Mouse (Mus musculus) forebrain, embryonic 10.5 days (tissue): Measurements from ENCODE around the gene Dido1. TPM values are rescaled to one million over a fixed set of nuclear protein-coding genes. Genes with fewer than 3 reads are reported as not detected.
"Not testable (repeated sequence)": the region's sequence is repeated elsewhere in the genome, so short reads cannot be mapped to it uniquely, and the experiment has no call there.

Source experiments
- DNase-seq: peaks from one replicate; pipeline ENCODE4 v3.0.0-alpha.2; 2017; ENCODE audit warnings: low spot score; ENCODE audit errors: extremely low spot score
- H3K27ac ChIP-seq: fragments of 300-500 bp; sonication (generic); 2 replicates; pipeline ENCODE4 v1.5.1; 2016; ENCODE audit warnings: mild to moderate bottlenecking
- H3K27me3 ChIP-seq: fragments of 300-500 bp; sonication (generic); 2 replicates; pipeline ENCODE4 v1.6.1; 2016; ENCODE audit warnings: mild to moderate bottlenecking; ENCODE audit not compliant: poor library complexity, severe bottlenecking
- H3K36me3 ChIP-seq: fragments of 300-500 bp; sonication (generic); replicated peaks from 2 replicates; pipeline ENCODE4 v1.6.1; 2016; ENCODE audit warnings: mild to moderate bottlenecking, moderate library complexity
- H3K4me1 ChIP-seq: fragments of 300-500 bp; sonication (generic); 2 replicates; pipeline ENCODE4 v1.6.1; 2016
- H3K4me3 ChIP-seq: fragments of 300-500 bp; sonication (generic); 2 replicates; pipeline ENCODE4 v1.5.1; 2016; ENCODE audit warnings: mild to moderate bottlenecking, moderate library complexity
- H3K9me3 ChIP-seq: fragments of 300-500 bp; sonication (generic); 2 replicates; pipeline ENCODE4 v1.6.1; 2016; ENCODE audit warnings: mild to moderate bottlenecking, moderate library complexity
- WGBS: fragments of 180-500 bp; shearing (Covaris S2); methylation state at CpG from one replicate; pipeline ENCODE4 v1.1.7; 2016; 5-methylcytosine and 5-hydroxymethylcytosine counted together
- polyA plus RNA-seq: library from polyadenylated mRNA; unstranded; fragments of >200 nt; fragmentation: Nextera tagmentation; extraction: Ambion mirVana; gene quantifications from 2 replicates; pipeline ENCODE4 v1.2.1, GENCODE M21; 2016

The Dido1 gene
- polyA plus RNA-seq, 1 experiment from 2014 or later = 33.8 TPM

DNA sequence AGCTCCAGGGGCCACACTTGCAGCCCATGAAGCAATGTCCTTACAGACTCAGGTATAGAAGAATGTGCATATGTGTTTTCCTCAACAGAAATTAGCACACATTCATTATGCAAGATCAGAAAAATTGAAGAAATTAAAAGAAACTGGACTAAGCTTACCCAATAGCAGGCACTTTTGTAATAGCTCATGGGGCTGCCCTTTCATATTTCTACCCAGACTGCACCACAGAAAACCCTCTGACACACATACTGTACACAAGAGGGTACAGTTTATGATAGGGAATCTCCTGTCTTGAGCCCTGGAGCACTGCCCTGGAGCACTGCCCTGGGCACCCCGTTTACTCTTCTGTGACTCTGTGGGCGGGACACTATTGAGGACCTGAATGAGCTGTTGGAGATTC, 28.2 kb upstream of the Dido1 start:
- WGBS = 79% methylated on average over 2 of the region's 2 CpGs
- no peak for DNase-seq
- H3K27me3 ChIP-seq = no peaks in the 10 kb centered on the region
- H3K4me3 ChIP-seq = no peak overlapping the region
- H3K4me1 ChIP-seq = peaks cover 5% of the 10 kb centered on the region; the same call in 1 of the 2 replicates
- no peak overlapping the region for H3K27ac ChIP-seq
- no peaks in the 10 kb centered on the region for H3K36me3 ChIP-seq
- no peaks in the 10 kb centered on the region for H3K9me3 ChIP-seq

DNA sequence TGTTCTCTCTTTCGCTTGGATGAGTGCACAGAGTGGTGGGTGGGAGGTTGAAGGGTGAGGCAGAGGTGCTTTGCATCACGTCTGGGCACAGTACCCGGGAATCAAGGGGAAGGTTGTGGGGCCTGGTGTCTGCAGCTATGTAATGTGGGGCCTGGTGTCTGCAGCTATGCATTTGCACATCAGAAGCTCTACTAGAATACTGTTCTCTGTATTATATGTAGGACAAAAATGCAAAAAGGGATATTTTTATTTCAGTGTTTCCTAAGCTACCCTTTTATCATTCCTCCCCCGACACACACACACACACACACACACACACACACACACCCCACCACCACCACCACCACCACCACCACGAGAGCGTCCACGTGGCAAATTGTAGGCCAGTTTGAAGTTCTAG, 25.4 kb upstream of the Dido1 start:
- WGBS = 90% methylated on average over 7 of the region's 7 CpGs
- Histone ChIP-seq H3K36me3 (no peaks in the 10 kb centered on the region), H3K9me3 (no peaks in the 10 kb centered on the region), H3K4me1 (peaks cover 3% of the 10 kb centered on the region; the same call in 1 of the 2 replicates), H3K27ac (no peak overlapping the region), H3K4me3 (no peak overlapping the region), H3K27me3 (no peaks in the 10 kb centered on the region)
- DNase-seq = no peak

DNA sequence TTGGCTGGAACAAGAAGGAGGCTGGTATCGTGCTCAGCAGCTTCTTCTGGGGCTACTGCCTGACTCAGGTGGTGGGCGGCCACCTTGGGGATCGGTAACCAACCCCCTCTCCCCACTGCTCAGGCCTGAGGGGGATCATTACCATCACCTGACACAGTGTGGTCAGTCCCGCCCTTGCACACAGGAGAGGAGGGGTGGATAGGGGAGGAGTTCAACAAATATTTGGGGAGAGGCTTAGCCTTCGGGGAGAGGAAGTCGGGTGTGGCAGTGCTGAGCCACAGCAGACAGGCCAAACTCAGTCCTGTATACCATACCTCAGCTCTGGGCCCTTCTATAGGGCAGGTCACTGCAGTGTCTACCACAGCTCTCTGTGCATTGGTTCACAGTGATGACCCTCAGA, 22.2 kb upstream of the Dido1 start:
- Histone ChIP-seq H3K36me3 (no peaks in the 10 kb centered on the region), H3K27ac (no peak overlapping the region), H3K4me1 (peaks cover 2% of the 10 kb centered on the region; the same call in 1 of the 2 replicates), H3K9me3 (no peaks in the 10 kb centered on the region), H3K27me3 (no peaks in the 10 kb centered on the region), H3K4me3 (no peak overlapping the region)
- WGBS = 72% methylated on average over 6 of the region's 6 CpGs
- DNase-seq = no peak

DNA sequence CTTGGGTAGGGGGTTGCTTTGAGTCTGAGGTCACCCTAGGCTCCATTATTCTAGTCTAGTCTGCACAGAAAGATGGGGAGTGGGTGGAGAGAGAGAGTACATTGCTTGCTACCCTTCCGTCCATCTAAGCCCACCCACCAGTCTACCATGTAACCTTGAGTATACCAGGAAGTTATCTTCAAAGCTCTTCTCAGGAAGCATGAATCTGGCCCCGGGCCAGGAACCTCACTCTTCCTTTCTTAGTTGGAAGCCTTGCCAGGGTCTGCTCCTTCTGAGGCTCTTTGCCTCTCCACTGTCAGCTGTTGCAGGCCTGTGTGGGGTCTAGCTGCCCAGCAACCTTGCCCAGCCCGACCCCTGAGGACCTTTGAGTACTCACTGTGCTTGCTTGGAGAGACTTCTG, 21.2 kb upstream of the Dido1 start:
- H3K27ac ChIP-seq = no peak overlapping the region
- H3K4me1 ChIP-seq = peaks cover 2% of the 10 kb centered on the region; the same call in 1 of the 2 replicates
- no peaks in the 10 kb centered on the region for H3K9me3 ChIP-seq
- H3K27me3 ChIP-seq = no peaks in the 10 kb centered on the region
- WGBS = 82% methylated on average over 3 of the region's 3 CpGs
- no peak overlapping the region for H3K4me3 ChIP-seq
- no peaks in the 10 kb centered on the region for H3K36me3 ChIP-seq
- no peak for DNase-seq

DNA sequence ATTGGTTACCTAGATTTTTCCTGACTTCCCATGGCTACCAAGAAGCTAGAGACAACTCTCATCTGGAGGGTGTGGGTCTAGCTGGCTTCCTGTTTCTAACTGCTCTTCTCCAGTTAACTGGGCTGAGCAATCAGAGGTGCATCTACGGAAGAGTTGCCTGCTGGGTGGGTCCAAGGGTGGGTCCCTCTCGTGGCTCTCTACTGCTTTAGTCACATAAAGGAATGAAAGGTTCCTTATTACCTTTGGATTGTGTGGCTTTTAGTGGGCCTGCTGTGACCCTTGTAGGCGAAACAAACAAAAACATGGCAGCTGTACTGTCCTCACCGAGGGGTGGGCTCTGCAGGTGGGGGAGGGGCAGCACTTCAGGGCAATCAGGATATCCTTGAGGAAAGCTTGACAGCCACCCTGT, 17.8 kb upstream of the Dido1 start:
- 65% methylated on average over 4 of the region's 4 CpGs for WGBS
- Histone ChIP-seq H3K9me3 (no peaks in the 10 kb centered on the region), H3K4me1 (peaks cover 14% of the 10 kb centered on the region), H3K4me3 (no peak overlapping the region), H3K27ac (no peak overlapping the region), H3K27me3 (no peaks in the 10 kb centered on the region), H3K36me3 (peaks cover 19% of the 10 kb centered on the region)
- DNase-seq = no peak

DNA sequence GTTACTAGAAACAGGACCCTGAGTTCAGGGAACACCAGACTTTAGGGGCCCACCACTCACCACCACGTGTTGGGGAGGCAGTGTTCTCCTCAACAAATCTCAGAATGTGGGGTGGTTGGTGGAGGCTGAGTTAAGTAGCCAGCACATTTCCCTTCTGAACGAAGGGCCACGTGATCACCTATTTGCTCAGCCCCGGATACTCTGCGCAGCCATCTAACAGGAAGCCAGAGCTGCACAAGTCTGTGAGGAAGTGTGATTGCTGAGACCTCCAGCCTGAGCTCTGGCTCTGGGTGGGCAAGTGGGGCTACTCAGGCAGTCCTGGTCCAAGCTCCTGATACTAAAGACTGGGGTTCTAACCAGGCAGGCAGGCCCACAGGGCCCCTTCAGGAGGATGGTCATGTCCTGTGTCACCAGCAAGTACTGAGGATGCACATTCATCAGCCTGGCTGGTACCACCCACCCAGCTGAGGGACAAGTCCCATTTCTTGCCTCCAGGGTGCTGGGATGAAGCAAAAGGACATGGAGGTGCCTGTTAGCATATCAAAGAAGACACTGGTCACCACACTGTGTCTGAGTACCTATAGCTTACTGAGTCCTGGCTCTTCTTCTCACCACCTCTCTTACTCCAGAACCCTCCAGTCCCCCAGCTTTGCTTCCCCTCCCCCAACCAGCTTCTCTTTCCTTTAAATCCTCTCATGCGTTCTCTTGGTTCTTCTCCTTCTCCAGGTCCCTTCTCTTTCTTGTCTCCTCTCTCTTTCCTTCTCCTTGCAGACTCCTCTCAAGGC, 17.1 kb upstream of the Dido1 start:
- 73% methylated on average over 6 of the region's 6 CpGs for WGBS
- no peak for DNase-seq
- Histone ChIP-seq H3K9me3 (no peaks in the 10 kb centered on the region), H3K27ac (no peak overlapping the region), H3K4me1 (peaks cover 14% of the 10 kb centered on the region), H3K27me3 (no peaks in the 10 kb centered on the region), H3K36me3 (peaks cover 27% of the 10 kb centered on the region), H3K4me3 (no peak overlapping the region)

DNA sequence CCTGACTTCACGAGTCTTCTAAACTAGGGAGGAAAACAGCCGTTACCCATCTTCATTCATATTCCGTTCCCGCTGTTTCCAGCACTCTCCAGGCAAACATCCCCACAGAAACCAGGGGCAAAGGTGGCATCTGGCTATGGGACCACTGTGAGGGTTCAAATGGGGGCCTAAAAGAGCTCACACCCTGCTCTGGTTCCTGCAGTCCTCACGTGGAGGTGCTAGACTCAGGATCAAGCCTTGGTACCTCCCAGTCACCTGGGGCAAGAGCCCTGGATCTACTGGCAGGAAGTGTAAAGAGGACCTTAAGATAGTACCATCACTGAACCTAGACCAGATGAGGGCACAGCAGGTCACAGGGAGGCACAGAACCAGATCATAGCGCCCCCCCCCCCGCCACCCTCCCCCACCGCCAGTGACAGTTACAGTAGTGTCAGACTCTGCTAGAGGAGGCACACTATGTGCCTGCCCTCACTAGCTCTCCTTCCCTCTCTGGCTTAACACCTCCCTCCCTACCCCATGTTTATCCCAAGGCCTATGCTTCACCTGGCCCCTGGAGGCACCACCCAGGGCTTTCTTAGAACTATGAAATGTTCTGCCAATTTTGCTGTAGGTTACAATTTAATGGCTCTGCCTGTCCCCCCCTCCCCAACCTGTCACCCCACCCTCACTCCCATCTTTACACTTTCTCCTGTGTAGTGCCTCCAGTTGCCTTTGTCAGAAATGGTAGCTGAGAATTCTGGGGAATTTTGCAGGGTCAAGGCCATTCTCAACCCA, 16.2 kb upstream of the Dido1 start:
- Histone ChIP-seq H3K4me1 (peaks cover 14% of the 10 kb centered on the region), H3K36me3 (peaks cover 35% of the 10 kb centered on the region), H3K27ac (no peak overlapping the region), H3K9me3 (no peaks in the 10 kb centered on the region), H3K27me3 (no peaks in the 10 kb centered on the region), H3K4me3 (no peak overlapping the region)
- DNase-seq = no peak
- WGBS = 45% methylated on average over 8 of the region's 8 CpGs

DNA sequence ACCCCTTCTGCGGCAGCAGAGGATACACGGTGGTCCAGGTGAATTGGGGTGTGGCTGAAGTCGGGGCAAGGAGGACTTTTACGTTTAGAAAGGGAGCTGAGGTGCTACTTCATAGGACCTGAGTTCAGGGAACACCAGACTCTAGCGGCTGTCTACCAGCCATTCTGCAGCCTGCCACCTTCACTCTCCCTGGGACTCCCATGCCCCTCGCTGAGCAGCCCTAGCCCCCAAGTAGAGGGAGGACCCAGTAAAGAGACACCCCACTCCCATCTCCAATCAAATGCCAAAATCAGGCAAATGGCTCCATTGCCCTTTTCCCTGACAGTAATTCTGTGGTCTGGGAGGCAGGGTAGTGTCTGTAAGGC, 15.6 kb upstream of the Dido1 start:
- no peaks in the 10 kb centered on the region for H3K27me3 ChIP-seq
- H3K4me1 ChIP-seq = peaks cover 14% of the 10 kb centered on the region
- peaks cover 41% of the 10 kb centered on the region for H3K36me3 ChIP-seq
- no peaks in the 10 kb centered on the region for H3K9me3 ChIP-seq
- 5% methylated on average over 6 of the region's 6 CpGs for WGBS
- DNase-seq = no peak
- H3K4me3 ChIP-seq = no peak overlapping the region; the same call in 1 of the 2 replicates
- no peak overlapping the region for H3K27ac ChIP-seq

DNA sequence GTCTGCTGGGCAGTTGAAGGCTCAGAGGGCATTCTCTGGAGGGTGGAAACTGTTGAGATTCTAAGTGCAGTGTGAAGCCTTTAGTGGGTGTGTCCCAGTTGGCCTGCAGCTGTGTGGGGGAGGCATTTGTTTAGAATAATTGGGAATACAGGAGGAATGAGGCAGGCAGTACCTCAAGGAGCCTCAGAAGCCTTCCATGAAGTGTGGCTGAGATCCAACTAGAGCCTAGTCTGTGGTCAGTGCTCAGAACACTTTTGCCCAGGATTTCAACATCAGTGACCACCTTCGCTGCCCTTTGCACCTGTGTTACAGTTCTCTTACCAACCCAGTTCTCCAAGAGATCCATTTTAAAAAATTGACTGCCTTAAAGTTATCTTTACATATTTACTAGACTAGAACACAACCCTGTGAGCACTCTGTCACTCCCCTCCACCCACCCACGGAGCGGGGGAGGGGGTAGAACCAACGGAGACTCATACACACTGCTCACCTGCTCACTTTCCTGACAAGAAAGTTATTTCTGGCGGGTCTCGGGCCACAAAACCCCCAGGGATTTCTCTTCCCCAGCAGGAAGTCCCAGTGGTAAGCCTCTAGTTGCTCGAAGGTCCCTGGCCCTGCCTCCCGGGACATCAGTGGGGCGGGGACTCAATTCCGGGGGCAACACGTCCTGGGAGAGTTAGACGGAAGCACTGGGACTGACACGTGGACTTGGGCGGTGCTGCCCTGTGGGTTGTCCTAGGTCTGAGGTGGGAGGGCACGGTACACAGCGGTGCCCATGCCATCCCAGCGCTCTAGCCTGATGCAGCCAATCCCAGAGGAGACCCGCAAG, 15.0 kb upstream of the Dido1 start, which contains the start of gene Slc17a9:
Gene Slc17a9, plus strand, starts transcription at position 679 of the 829 bp plus-strand sequence.
- H3K4me3 ChIP-seq = no peak within 1 kb of the TSS; the same call in 1 of the 2 replicates
- DNase-seq = no peak

DNA sequence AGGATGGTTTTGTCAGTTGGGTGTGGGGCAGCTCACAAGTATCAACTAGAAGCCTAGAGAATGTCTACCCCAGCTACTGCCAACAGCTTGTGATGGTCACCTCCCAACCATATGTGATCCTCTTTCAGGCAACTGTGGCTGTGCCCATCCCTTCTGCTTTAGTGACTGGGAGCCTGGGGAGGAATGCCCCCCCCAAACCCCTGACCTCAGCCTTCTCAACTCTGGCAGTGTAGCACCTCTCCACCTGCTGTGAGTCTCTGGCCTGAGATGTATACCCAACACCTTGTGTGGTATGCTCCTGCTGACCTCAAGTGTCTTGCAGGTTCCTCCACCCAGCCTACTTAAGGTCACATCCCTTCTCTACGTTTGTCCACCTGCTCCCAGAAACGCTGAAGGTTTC, 14.1 kb upstream of the Dido1 start:
- Histone ChIP-seq H3K4me1 (peaks cover 14% of the 10 kb centered on the region), H3K27me3 (no peaks in the 10 kb centered on the region), H3K4me3 (no peak overlapping the region), H3K36me3 (peaks cover 57% of the 10 kb centered on the region), H3K9me3 (no peaks in the 10 kb centered on the region), H3K27ac (no peak overlapping the region)
- WGBS = 69% methylated on average over 2 of the region's 2 CpGs
- no peak for DNase-seq

More for the DNA sequence above, 15.0 kb upstream of the Dido1 start, which contains the start of gene Slc17a9:
- peaks cover 14% of the 10 kb centered on the region for H3K4me1 ChIP-seq
- WGBS = 6% methylated on average over 18 of the region's 18 CpGs
- H3K36me3 ChIP-seq = peaks cover 47% of the 10 kb centered on the region
- H3K27ac ChIP-seq = no peak within 1 kb of the TSS
- no peaks in the 10 kb centered on the region for H3K9me3 ChIP-seq
- no peaks in the 10 kb centered on the region for H3K27me3 ChIP-seq

DNA sequence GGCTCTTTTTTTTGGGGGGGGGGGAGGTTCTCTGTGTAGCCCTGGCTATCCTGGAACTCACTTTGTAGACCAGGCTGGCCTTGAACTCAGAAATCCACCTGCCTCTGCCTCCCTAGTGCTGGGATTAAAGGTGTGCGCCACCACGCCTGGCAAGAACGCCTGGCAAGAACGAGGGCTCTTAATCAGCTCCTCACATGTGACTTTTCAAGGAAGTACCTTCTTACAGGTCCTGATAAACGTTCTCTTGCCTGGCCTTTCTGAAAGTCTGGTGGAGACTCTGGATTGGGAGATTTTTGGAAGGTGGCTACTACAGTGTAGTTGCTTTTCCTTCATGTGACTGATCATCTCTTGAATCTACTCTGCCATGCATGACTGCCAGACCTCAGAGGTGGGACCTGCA, 12.9 kb upstream of the Dido1 start:
- H3K36me3 ChIP-seq = peaks cover 68% of the 10 kb centered on the region
- not testable (repeated sequence) for H3K27ac ChIP-seq, DNase-seq, H3K4me3 ChIP-seq, H3K9me3 ChIP-seq, H3K27me3 ChIP-seq
- H3K4me1 ChIP-seq = peaks cover 12% of the 10 kb centered on the region
- WGBS = 95% methylated on average over 5 of the region's 5 CpGs

DNA sequence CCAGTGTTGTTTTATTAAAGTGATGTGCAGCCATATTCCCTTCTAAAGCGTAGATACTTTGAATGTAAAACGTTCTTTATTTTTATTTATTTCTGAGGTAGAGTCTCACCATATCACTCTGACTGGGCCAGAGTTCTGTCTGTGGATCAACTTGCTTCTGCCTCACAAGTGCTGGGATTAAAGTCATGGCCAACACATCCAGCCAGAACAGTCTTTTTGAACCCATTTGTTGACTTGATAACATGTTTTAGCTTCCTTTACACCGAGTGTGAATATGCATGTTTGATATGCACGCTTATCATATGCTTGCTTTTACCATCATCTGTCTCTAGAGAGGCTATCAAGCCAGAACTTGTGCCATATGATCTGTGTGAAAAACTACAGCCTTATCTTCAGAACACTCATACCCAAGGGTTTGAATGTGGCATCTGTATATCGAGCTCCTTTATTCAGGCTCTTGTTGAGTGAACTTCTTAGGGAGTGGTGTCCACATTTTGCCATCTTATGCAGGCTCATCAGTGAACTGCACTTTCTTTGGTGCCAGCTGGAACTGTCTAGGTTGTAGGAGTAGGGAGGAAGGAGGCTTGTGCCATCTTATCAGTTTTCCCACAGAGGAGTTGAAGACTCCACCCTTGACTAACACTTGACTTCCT, 2.4 kb upstream of the Dido1 start:
- Histone ChIP-seq H3K36me3 (peaks cover 51% of the 10 kb centered on the region), H3K27me3 (no peaks in the 10 kb centered on the region), H3K4me1 (peaks cover 26% of the 10 kb centered on the region), H3K9me3 (no peaks in the 10 kb centered on the region), H3K4me3 (no peak overlapping the region), H3K27ac (no peak overlapping the region)
- 94% methylated on average over 5 of the region's 5 CpGs for WGBS
- DNase-seq = no peak
